Mouse (Mus musculus): ENCODE measurements around the gene Rtl6. TPM values are rescaled to one million over a fixed set of nuclear protein-coding genes. Genes with fewer than 3 reads are reported as not detected.

Rtl6 gene
- polyA plus RNA-seq, 1 experiment, result 18.8 TPM

DNA sequence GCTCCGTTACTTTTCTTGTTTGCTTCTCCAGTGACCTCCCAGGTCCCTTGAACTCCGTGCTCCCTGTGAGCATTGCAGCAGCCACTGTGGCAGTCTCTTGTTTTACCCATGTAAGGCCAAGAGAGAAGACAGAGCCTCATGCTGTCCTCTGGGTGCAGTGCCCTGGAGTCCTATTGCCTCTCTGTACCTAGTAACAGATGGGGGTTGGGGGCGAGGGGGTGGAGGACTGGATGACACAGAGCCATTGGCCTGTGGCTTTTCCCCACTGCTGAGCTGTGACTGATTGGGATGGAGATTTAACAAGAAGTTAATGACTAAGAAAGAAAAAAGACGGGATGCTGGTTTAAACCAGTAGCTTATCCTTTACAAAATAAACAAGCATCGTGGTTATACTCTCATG, 16.4 kb downstream of the Rtl6 start:
- DNase-seq, result no peak
- 92% methylated on average over 5 of the region's 5 CpGs for WGBS
- Histone ChIP-seq H3K36me3 (ENCODE audit: control insufficient read depth, insufficient read depth, low read length) (no peaks in the 10 kb centered on the region), H3K27ac (ENCODE audit: control insufficient read depth, insufficient read depth, low read length) (no peak overlapping the region), H3K4me1 (replicated peaks; ENCODE audit: control insufficient read depth, insufficient read depth, low read length) (no peaks in the 10 kb centered on the region), H3K4me3 (ENCODE audit: control insufficient read depth, insufficient read depth, low read length) (no peak overlapping the region), H3K27me3 (ENCODE audit: control insufficient read depth, insufficient read depth, low read length) (no peaks in the 10 kb centered on the region)
- TF ChIP-seq CTCF (IDR thresholded peaks at IDR 0.05; ENCODE audit: borderline replicate concordance, control insufficient read depth, extremely low read depth, insufficient read depth, low read length, poor library complexity) (no peak), POLR2A (IDR thresholded peaks at IDR 0.05; ENCODE audit: control insufficient read depth, extremely low read depth, insufficient read depth, low read length, poor library complexity) (no peak)

GRCm38 (mm10) chr15:84538974-84539588, 18.5 kb downstream of the Rtl6 start:
- Histone ChIP-seq H3K27me3 (ENCODE audit: control insufficient read depth, insufficient read depth, low read length) (no peaks in the 10 kb centered on the region), H3K27ac (ENCODE audit: control insufficient read depth, insufficient read depth, low read length) (no peak overlapping the region), H3K36me3 (ENCODE audit: control insufficient read depth, insufficient read depth, low read length) (no peaks in the 10 kb centered on the region), H3K4me3 (ENCODE audit: control insufficient read depth, insufficient read depth, low read length) (no peak overlapping the region), H3K4me1 (replicated peaks; ENCODE audit: control insufficient read depth, insufficient read depth, low read length) (no peaks in the 10 kb centered on the region)
- WGBS, result 91% methylated on average over 15 of the region's 15 CpGs
- TF ChIP-seq CTCF (IDR thresholded peaks at IDR 0.05; ENCODE audit: borderline replicate concordance, control insufficient read depth, extremely low read depth, insufficient read depth, low read length, poor library complexity) (no peak), POLR2A (IDR thresholded peaks at IDR 0.05; ENCODE audit: control insufficient read depth, extremely low read depth, insufficient read depth, low read length, poor library complexity) (no peak)
- no peak for DNase-seq

GRCm38 (mm10) chr15:84537117-84537516, 20.5 kb downstream of the Rtl6 start:
- no peaks in the 10 kb centered on the region for H3K4me1 ChIP-seq (replicated peaks; ENCODE audit: control insufficient read depth, insufficient read depth, low read length)
- no peak for DNase-seq
- TF ChIP-seq POLR2A (IDR thresholded peaks at IDR 0.05; ENCODE audit: control insufficient read depth, extremely low read depth, insufficient read depth, low read length, poor library complexity) (no peak), CTCF (IDR thresholded peaks at IDR 0.05; ENCODE audit: borderline replicate concordance, control insufficient read depth, extremely low read depth, insufficient read depth, low read length, poor library complexity) (no peak)
- H3K27me3 ChIP-seq (ENCODE audit: control insufficient read depth, insufficient read depth, low read length), result no peaks in the 10 kb centered on the region
- no peaks in the 10 kb centered on the region for H3K36me3 ChIP-seq (ENCODE audit: control insufficient read depth, insufficient read depth, low read length)
- H3K4me3 ChIP-seq (ENCODE audit: control insufficient read depth, insufficient read depth, low read length), result no peak overlapping the region
- 84% methylated on average over 10 of the region's 10 CpGs for WGBS
- no peak overlapping the region for H3K27ac ChIP-seq (ENCODE audit: control insufficient read depth, insufficient read depth, low read length)

- H3K27me3 ChIP-seq (ENCODE audit: control insufficient read depth, insufficient read depth, low read length), result no peaks in the 10 kb centered on the region
- H3K4me1 ChIP-seq (replicated peaks; ENCODE audit: control insufficient read depth, insufficient read depth, low read length), result no peaks in the 10 kb centered on the region
- no peak overlapping the region for H3K4me3 ChIP-seq (ENCODE audit: control insufficient read depth, insufficient read depth, low read length)
- no peak for DNase-seq
- TF ChIP-seq CTCF (IDR thresholded peaks at IDR 0.05; ENCODE audit: borderline replicate concordance, control insufficient read depth, extremely low read depth, insufficient read depth, low read length, poor library complexity) (no peak), POLR2A (IDR thresholded peaks at IDR 0.05; ENCODE audit: control insufficient read depth, extremely low read depth, insufficient read depth, low read length, poor library complexity) (no peak)
- 95% methylated on average over 9 of the region's 9 CpGs for WGBS
- H3K36me3 ChIP-seq (ENCODE audit: control insufficient read depth, insufficient read depth, low read length), result no peaks in the 10 kb centered on the region
- H3K27ac ChIP-seq (ENCODE audit: control insufficient read depth, insufficient read depth, low read length), result no peak overlapping the region
Measured at GRCm38 (mm10) chr15:84536611-84537010, 21.0 kb downstream of the Rtl6 start.

DNA sequence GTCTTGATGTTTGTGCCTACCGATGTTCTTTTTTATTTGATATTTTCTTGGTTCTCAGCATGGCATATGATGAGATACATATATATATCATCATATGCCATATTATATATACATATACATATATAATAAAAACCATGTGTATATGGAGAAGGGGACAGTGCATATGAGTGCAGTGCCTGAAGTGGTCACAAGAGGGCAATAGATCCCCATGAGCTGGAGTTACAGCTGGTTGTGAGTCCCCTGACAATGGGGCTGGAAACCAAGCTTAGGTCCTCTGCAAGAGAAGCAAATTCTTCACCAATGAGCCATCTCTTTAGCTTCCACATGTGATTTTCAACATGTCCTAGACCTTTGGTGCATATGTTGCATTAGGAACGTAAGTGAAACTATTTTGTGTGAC, 21.7 kb downstream of the Rtl6 start:
- H3K27ac ChIP-seq (ENCODE audit: control insufficient read depth, insufficient read depth, low read length), result no peak overlapping the region
- H3K4me3 ChIP-seq (ENCODE audit: control insufficient read depth, insufficient read depth, low read length), result no peak overlapping the region
- H3K36me3 ChIP-seq (ENCODE audit: control insufficient read depth, insufficient read depth, low read length), result no peaks in the 10 kb centered on the region
- peak; percentile 67 for DNase-seq
- H3K4me1 ChIP-seq (replicated peaks; ENCODE audit: control insufficient read depth, insufficient read depth, low read length), result no peaks in the 10 kb centered on the region
- TF ChIP-seq POLR2A (IDR thresholded peaks at IDR 0.05; ENCODE audit: control insufficient read depth, extremely low read depth, insufficient read depth, low read length, poor library complexity) (no peak), CTCF (IDR thresholded peaks at IDR 0.05; ENCODE audit: borderline replicate concordance, control insufficient read depth, extremely low read depth, insufficient read depth, low read length, poor library complexity) (no peak)
- no peaks in the 10 kb centered on the region for H3K27me3 ChIP-seq (ENCODE audit: control insufficient read depth, insufficient read depth, low read length)
- 91% methylated on average over 2 of the region's 2 CpGs for WGBS

DNA sequence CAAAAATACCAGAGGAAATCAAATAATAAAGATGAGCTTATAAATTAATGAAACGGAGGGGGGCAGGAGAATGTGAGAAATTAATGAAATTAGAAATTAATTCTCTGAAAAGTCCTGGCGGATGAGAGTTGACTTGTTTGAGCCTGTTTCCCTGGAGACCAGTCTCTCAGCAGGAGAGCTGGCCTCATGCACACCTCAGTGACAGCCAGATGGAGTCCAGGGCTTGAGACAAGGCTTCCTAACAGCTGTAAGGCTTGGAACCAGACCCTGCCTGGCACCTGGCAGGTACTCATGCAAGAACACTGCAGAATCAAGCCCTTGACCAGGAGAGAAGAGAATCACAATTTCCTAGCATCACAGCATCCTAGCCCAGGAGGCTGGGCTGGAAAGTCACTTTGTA, 25.4 kb downstream of the Rtl6 start:
- TF ChIP-seq CTCF (IDR thresholded peaks at IDR 0.05; ENCODE audit: borderline replicate concordance, control insufficient read depth, extremely low read depth, insufficient read depth, low read length, poor library complexity) (no peak), POLR2A (IDR thresholded peaks at IDR 0.05; ENCODE audit: control insufficient read depth, extremely low read depth, insufficient read depth, low read length, poor library complexity) (no peak)
- Histone ChIP-seq H3K4me3 (ENCODE audit: control insufficient read depth, insufficient read depth, low read length) (no peak overlapping the region), H3K4me1 (replicated peaks; ENCODE audit: control insufficient read depth, insufficient read depth, low read length) (no peaks in the 10 kb centered on the region), H3K27me3 (ENCODE audit: control insufficient read depth, insufficient read depth, low read length) (no peaks in the 10 kb centered on the region), H3K36me3 (ENCODE audit: control insufficient read depth, insufficient read depth, low read length) (no peaks in the 10 kb centered on the region), H3K27ac (ENCODE audit: control insufficient read depth, insufficient read depth, low read length) (no peak overlapping the region)
- no peak for DNase-seq
- WGBS, result 90% methylated on average over 2 of the region's 2 CpGs

DNA sequence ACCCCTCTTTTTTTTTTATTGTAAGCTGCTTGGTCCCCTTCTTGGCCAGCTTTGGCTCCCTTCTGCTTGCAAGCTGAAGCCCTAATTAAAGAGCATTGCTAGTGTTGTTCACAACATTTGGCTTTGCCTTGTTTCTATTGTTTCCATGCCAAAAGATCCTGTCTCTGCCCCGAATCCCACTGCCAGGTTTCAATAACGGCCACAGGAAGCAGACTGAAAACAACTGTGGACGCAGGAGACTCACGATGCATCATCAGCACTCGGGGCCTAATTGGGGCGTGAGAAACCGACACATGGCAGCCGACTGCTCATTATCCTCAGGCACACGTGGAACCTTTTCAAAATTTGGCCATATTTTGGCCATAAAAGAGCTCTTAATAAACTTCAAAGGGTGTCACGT, 26.1 kb downstream of the Rtl6 start:
- no peak for TF ChIP-seq CTCF (IDR thresholded peaks at IDR 0.05; ENCODE audit: borderline replicate concordance, control insufficient read depth, extremely low read depth, insufficient read depth, low read length, poor library complexity)
- DNase-seq, result no peak
- Histone ChIP-seq H3K4me3 (ENCODE audit: control insufficient read depth, insufficient read depth, low read length) (no peak overlapping the region), H3K27me3 (ENCODE audit: control insufficient read depth, insufficient read depth, low read length) (no peaks in the 10 kb centered on the region), H3K36me3 (ENCODE audit: control insufficient read depth, insufficient read depth, low read length) (no peaks in the 10 kb centered on the region), H3K27ac (ENCODE audit: control insufficient read depth, insufficient read depth, low read length) (no peak overlapping the region), H3K4me1 (replicated peaks; ENCODE audit: control insufficient read depth, insufficient read depth, low read length) (no peaks in the 10 kb centered on the region)
- WGBS, result 82% methylated on average over 10 of the region's 10 CpGs
